Mouse (Mus musculus) hindbrain, embryonic 14.5 days (tissue): ENCODE measurements around the gene Prr12. TPM values are rescaled to one million over a fixed set of nuclear protein-coding genes. Genes with fewer than 3 reads are reported as not detected.

Source experiments
- ATAC-seq: fragments of 200-750 bp; cut with Nextera tagmentation; 2 replicates; pipeline ENCODE4 v1.8.0; 2017; ENCODE audit warnings: moderate number of reproducible peaks, mild to moderate bottlenecking, moderate TSS enrichment, moderate library complexity; ENCODE audit not compliant: low FRiP score
- DNase-seq: peaks from one replicate; pipeline ENCODE4 v3.0.0-alpha.2; 2015; ENCODE audit warnings: low spot score
- H3K27ac ChIP-seq: fragments of 300-500 bp; sonication (generic); 2 replicates; pipeline ENCODE4 v1.5.1; 2014; ENCODE audit warnings: mild to moderate bottlenecking, moderate library complexity
- H3K27me3 ChIP-seq: fragments of 300-500 bp; sonication (generic); 2 replicates; pipeline ENCODE4 v1.6.1; 2014; ENCODE audit warnings: mild to moderate bottlenecking, low read length, mixed read lengths; ENCODE audit not compliant: control insufficient read depth, insufficient read depth
- H3K36me3 ChIP-seq: fragments of 300-500 bp; sonication (generic); replicated peaks from 2 replicates; pipeline ENCODE4 v1.6.1; 2014; ENCODE audit not compliant: control insufficient read depth, insufficient read depth
- H3K4me1 ChIP-seq: fragments of 300-500 bp; sonication (generic); replicated peaks from 2 replicates; pipeline ENCODE4 v1.6.1; 2014; ENCODE audit warnings: antibody characterized with exemption, low read length, mixed read lengths; ENCODE audit not compliant: control insufficient read depth, insufficient read depth
- H3K4me2 ChIP-seq: fragments of 300-500 bp; sonication (generic); replicated peaks from 2 replicates; pipeline ENCODE4 v1.6.1; 2014; ENCODE audit warnings: mild to moderate bottlenecking, moderate library complexity
- H3K4me3 ChIP-seq: fragments of 300-500 bp; sonication (generic); replicated peaks from 2 replicates; pipeline ENCODE4 v1.5.1; 2014; ENCODE audit warnings: mild to moderate bottlenecking, low read length
- H3K9ac ChIP-seq: fragments of 300-500 bp; sonication (generic); 2 replicates; pipeline ENCODE4 v1.6.1; 2014
- H3K9me3 ChIP-seq: fragments of 300-500 bp; sonication (generic); 2 replicates; pipeline ENCODE4 v1.6.1; 2016; ENCODE audit warnings: low read length; ENCODE audit not compliant: control insufficient read depth
- WGBS: fragments of 180-500 bp; shearing (Covaris S2); extraction: QIAGEN DNeasy Blood & Tissue Kit; methylation state at CpG from one replicate; pipeline ENCODE4 v1.1.7; 2014; 5-methylcytosine and 5-hydroxymethylcytosine counted together
- polyA plus RNA-seq: library from polyadenylated mRNA; unstranded; fragments of >200 nt; fragmentation: Nextera tagmentation; extraction: Ambion mirVana; gene quantifications from 2 replicates; pipeline ENCODE4 v1.2.1, GENCODE M21; 2014

Prr12 gene
- polyA plus RNA-seq, 1 experiment from 2014 or later: 16.5 TPM

DNA sequence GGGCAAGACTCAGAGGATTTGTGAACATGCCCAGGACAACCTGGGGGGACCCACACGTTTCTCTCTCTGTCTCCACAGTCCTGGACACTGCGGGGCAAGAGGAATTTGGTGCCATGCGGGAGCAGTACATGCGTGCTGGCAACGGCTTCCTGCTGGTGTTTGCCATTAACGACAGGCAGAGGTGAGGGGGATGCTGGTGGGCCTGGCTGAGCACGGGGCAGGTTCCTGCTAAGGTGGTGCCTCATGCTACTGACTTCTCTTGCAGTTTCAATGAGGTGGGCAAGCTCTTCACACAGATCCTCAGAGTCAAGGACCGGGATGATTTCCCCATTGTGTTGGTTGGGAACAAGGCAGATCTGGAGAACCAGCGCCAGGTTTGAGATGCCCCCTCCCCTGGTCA lies 32.5 kb downstream of the Prr12 start:
- no peak for ATAC-seq
- H3K27ac ChIP-seq: no peak overlapping the region
- peaks cover 10% of the 10 kb centered on the region for H3K4me1 ChIP-seq
- no peaks in the 10 kb centered on the region for H3K9me3 ChIP-seq
- DNase-seq: no peak
- H3K9ac ChIP-seq: no peak overlapping the region
- H3K36me3 ChIP-seq: no peaks in the 10 kb centered on the region
- H3K27me3 ChIP-seq: no peaks in the 10 kb centered on the region
- no peak overlapping the region for H3K4me3 ChIP-seq
- WGBS: 82% methylated on average over 9 of the region's 9 CpGs
- H3K4me2 ChIP-seq: no peak overlapping the region

DNA sequence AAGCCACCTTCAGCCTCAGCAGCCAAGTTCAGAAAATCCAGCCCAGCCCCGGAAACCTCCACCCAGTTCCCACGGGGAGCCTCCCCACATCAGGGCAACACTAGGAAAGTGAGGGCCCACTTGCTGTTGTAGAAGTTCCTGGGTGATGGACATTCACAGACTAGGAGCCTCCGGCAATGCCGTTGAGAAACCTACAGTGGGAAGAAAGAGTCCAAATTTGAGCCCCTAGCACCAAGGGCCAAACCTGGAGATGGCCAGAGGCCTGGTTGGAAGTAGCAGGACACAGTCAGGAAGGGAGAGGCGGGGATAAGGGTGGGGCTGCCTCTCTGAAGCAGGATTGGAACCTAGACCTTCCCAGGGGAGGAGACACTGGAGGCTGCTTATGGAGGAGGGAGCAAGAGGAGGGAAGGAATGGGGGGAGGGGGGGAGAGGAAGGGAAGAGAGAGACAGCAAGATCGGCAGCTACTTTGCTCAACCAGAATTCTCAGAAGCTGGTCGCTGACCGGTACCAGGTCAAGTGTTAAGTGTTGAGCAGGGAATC lies 33.6 kb downstream of the Prr12 start:
- Histone ChIP-seq H3K9ac (no peak overlapping the region), H3K4me3 (no peak overlapping the region), H3K27me3 (no peaks in the 10 kb centered on the region), H3K36me3 (no peaks in the 10 kb centered on the region), H3K4me2 (peak overlapping the region; percentile 63), H3K9me3 (no peaks in the 10 kb centered on the region), H3K27ac (no peak overlapping the region), H3K4me1 (peaks cover 21% of the 10 kb centered on the region)
- no peak for DNase-seq
- no peak for ATAC-seq
- WGBS: 43% methylated on average over 8 of the region's 8 CpGs

DNA sequence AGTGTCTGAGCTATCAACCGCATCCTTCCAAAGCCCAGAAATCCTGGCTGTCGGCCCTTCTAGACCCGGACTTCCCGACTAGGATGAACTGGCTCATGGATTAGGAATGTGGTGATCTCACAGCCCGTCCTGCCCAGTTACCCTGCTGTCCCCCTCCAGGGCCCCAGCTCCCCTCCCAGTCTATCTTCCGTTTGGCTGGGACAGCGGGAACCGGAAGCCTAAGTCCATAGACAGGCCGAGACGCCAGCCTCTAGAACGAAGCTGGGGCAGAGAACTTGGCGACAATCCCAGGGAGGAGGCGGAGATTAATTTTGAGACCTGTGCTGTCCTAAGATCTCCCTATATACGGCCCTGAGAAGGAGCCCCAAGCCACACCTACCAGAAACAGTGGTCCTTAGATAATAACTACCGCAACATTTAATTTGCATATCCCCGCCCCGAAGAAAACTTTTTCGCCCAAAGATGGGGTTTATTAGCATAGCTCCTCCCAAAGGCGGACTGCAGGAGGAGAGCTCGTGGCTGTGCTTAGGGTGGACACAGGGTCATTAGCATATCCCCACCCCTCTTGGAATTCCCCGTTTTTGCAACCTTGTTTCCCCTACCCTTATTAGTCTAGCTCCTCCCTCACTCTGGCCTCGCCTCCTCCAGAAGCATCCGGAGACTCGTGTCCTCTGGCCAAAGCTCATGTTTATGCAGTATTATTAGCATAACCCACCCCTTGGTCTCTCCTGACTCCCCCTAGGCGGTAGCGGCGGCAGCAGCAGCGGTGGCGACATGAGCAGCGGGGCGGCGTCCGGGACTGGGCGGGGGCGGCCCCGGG lies 35.2 kb downstream of the Prr12 start, which contains the start of gene Rras:
Gene Rras (plus strand): TSS at position 720 of the 820 bp plus-strand sequence.
- Histone ChIP-seq H3K27me3 (no peaks in the 10 kb centered on the region), H3K4me3 (peak within 1 kb of the TSS; percentile 95), H3K4me2 (peak within 1 kb of the TSS; percentile 63), H3K9ac (peak within 1 kb of the TSS; percentile 51), H3K4me1 (peaks cover 21% of the 10 kb centered on the region), H3K9me3 (no peaks in the 10 kb centered on the region), H3K27ac (peak within 1 kb of the TSS; percentile 80), H3K36me3 (peaks cover 13% of the 10 kb centered on the region)
- DNase-seq (peak; percentile 82), ATAC-seq (peak; percentile 84)
- under 1% methylated on average over 36 of the region's 36 CpGs for WGBS

DNA sequence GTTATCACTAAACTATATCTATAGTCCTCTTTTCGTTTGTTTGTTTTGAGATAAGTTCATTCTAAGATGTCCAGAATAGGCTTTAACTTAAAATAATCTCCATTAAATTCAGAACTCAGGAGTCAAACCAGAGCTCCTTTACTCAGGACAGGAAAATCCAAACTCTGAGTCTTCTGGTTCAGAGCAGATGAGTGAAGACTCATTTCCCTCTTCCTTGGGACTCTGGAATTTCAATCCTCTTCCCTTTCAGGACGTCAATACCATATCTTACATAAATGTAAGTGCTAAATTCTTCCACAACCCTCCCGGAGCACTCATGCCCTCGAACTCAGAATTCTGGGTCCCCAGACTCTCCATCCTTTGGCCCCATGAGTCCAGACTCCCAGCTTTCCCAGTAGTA lies 35.9 kb downstream of the Prr12 start:
- Histone ChIP-seq H3K4me1 (peaks cover 21% of the 10 kb centered on the region), H3K9me3 (no peaks in the 10 kb centered on the region), H3K27ac (peak overlapping the region; percentile 80), H3K9ac (peak overlapping the region; percentile 44), H3K36me3 (peaks cover 20% of the 10 kb centered on the region), H3K27me3 (no peaks in the 10 kb centered on the region), H3K4me2 (peak overlapping the region; percentile 63), H3K4me3 (peak overlapping the region; percentile 95)
- no peak for DNase-seq
- ATAC-seq: no peak
- WGBS: 7% methylated on average over 4 of the region's 4 CpGs

DNA sequence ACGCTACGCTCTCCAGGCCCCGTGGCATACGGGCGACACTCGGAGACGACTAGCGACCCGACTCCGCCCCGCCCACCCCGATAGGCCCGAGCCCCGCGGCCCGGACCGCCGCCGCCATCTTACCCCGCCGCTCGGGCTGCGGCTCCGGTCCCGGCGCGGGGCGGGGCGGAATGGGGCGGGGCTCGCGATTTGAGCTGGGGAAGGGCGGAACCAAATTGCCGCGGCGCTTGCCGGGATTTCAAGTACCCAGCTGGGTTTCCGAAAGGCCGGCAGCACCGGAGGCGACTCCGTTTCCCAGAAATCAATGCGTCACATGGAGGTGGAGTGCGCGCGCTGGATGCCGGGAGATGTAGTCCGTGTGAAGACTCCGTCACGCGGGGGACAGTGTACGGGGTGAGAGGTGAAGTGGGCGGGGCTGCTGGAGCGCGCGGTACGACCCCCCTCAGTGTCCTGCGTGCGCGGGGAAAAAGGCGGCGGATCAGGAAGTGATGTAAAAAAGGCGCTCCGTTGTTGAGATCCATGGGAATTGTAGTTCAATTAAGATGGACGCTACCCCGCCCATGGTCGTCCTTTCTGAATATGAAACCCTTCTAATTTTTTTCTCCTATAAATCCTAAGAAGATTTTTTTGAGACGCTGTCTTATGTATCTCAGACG lies 36.6 kb downstream of the Prr12 start, which contains the start of gene Scaf1:
Gene Scaf1 (minus strand): TSS at position 407 of the 656 bp plus-strand sequence.
- Histone ChIP-seq H3K4me1 (peaks cover 21% of the 10 kb centered on the region), H3K4me3 (peak within 1 kb of the TSS; percentile 95), H3K9me3 (no peaks in the 10 kb centered on the region), H3K36me3 (peaks cover 27% of the 10 kb centered on the region), H3K27me3 (no peaks in the 10 kb centered on the region), H3K27ac (peak within 1 kb of the TSS; percentile 83), H3K4me2 (peak within 1 kb of the TSS; percentile 95), H3K9ac (peak within 1 kb of the TSS; percentile 94)
- WGBS: 2% methylated on average over 57 of the region's 69 CpGs
- ATAC-seq (peak; percentile 94), DNase-seq (peak; percentile 99)

DNA sequence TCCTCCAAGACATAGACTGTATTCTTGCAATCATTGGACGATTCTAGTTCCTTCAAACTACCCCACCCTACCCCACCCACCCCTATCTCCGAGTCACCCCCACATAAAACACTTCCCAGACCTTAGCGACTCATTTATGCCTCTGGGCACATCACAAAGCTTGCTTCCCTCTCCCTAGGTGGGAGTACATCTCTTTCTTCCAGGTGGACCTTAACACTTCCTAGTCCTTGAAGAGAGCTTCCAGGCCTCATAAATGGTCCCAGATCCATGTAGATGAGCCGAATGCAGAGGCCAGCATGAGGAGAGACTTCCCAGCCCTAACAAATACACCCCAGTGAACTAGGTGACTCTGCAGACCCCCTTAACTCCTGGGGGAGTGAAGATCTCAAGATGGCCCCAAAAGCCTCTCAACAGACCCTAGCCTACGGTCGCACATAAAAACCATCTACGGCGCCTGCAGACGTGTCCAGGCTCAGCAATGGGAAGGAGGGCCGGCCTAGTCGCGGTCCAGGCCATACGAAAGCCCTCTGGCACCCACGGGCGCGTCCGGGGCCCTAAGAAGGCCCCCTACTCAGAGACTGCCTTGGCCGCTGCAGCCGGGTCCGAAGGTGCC lies 37.2 kb downstream of the Prr12 start:
- Histone ChIP-seq H3K9me3 (no peaks in the 10 kb centered on the region), H3K27ac (peak overlapping the region; percentile 83), H3K36me3 (peaks cover 33% of the 10 kb centered on the region), H3K4me3 (peak overlapping the region; percentile 95), H3K4me2 (peak overlapping the region; percentile 95), H3K4me1 (peaks cover 21% of the 10 kb centered on the region), H3K27me3 (no peaks in the 10 kb centered on the region), H3K9ac (peak overlapping the region; percentile 94)
- ATAC-seq: no peak
- DNase-seq: no peak
- WGBS: 3% methylated on average over 20 of the region's 20 CpGs

- no peak overlapping the region for H3K9ac ChIP-seq
Measured at GRCm38 (mm10) chr7:45014096-45014451, 38.6 kb downstream of the Prr12 start.

DNA sequence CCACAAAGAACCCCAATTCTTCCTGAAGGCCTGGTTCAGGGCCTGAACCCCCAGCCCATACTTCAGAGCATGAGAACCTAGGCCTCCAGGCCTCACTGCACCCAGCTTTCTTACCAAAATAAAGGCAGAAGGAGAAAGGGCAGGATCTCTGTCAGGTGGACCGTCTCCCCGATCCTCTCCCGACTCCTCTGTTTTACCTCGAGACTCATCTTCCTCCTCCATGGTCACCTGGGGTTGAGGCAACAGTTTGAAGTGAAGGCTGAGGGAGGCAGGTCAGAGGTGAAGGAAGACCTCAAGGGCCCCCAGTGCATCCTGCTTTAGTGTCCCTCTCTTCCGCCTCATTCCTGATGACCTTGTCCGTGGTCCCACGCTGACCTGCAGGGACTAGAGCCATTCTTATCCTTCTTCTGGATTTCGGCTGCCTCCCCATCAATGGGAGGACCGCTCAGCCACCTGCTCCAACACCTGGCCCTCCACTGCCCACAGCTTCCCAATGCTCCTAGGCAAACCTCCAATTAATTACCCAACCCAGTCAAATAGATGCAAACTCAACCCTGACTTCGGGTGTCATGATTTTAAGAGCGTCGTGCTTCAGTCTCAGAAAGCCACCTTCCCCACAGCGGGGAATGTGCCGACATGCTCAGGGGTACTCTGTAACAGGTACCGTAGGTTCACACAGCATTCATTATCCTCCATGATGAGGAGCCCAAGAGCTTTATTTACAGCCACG lies 39.1 kb downstream of the Prr12 start:
- H3K27me3 ChIP-seq: no peaks in the 10 kb centered on the region
- no peak for ATAC-seq

More at GRCm38 (mm10) chr7:45014096-45014451, 38.6 kb downstream of the Prr12 start:
- Histone ChIP-seq H3K36me3 (peaks cover 47% of the 10 kb centered on the region), H3K27me3 (no peaks in the 10 kb centered on the region), H3K4me1 (peaks cover 21% of the 10 kb centered on the region), H3K9me3 (no peaks in the 10 kb centered on the region), H3K27ac (no peak overlapping the region), H3K4me3 (no peak overlapping the region), H3K4me2 (no peak overlapping the region)
- WGBS: 93% methylated on average over 3 of the region's 3 CpGs
- no peak for DNase-seq
- ATAC-seq: no peak

More for the DNA sequence above, 39.1 kb downstream of the Prr12 start:
- peaks cover 21% of the 10 kb centered on the region for H3K4me1 ChIP-seq
- no peak overlapping the region for H3K4me2 ChIP-seq
- no peaks in the 10 kb centered on the region for H3K9me3 ChIP-seq
- no peak overlapping the region for H3K4me3 ChIP-seq
- H3K27ac ChIP-seq: no peak overlapping the region
- H3K9ac ChIP-seq: no peak overlapping the region
- DNase-seq: no peak
- WGBS: 95% methylated on average over 16 of the region's 16 CpGs
- H3K36me3 ChIP-seq: peaks cover 52% of the 10 kb centered on the region
